Mouse (Mus musculus) kidney, adult 2 months (tissue): ENCODE data around the gene Galnt18. TPM values are rescaled to one million over a fixed set of nuclear protein-coding genes. Genes with fewer than 3 reads are reported as not detected.

Source experiments
- DNase-seq: peaks from one replicate; pipeline ENCODE4 v3.0.0; 2021
- H3K27ac ChIP-seq: fragments of 200-500 bp; 2 replicates; pipeline ENCODE4 v1.5.1; 2012; ENCODE audit warnings: low read depth, low read length, control low read depth, inconsistent platforms; ENCODE audit not compliant: insufficient read depth
- H3K27me3 ChIP-seq: fragments of 200-500 bp; replicated peaks from 2 replicates; pipeline ENCODE4 v1.6.1; 2012; ENCODE audit warnings: mild to moderate bottlenecking, moderate library complexity, low read length, inconsistent platforms; ENCODE audit not compliant: control insufficient read depth, insufficient read depth
- H3K36me3 ChIP-seq: fragments of 200-500 bp; 2 replicates; pipeline ENCODE4 v1.6.1; 2012; ENCODE audit warnings: mild to moderate bottlenecking, moderate library complexity, low read length, inconsistent platforms; ENCODE audit not compliant: control insufficient read depth, insufficient read depth
- H3K4me1 ChIP-seq: fragments of 200-500 bp; 2 replicates; pipeline ENCODE4 v1.6.1; 2011; ENCODE audit warnings: low read length; ENCODE audit not compliant: control insufficient read depth, insufficient read depth
- H3K4me3 ChIP-seq: fragments of 200-500 bp; 2 replicates; pipeline ENCODE4 v1.5.1; 2011; ENCODE audit warnings: mild to moderate bottlenecking, low read depth, low read length, control low read depth; ENCODE audit not compliant: insufficient read depth
- CTCF ChIP-seq: fragments of 200-500 bp; conservative IDR thresholded peaks from 2 replicates; pipeline ENCODE4 v1.5.1; 2011; ENCODE audit warnings: low read depth, mild to moderate bottlenecking, control low read depth, low read length, moderate library complexity, mixed read lengths; ENCODE audit not compliant: insufficient read depth, insufficient read length
- POLR2A ChIP-seq: fragments of 200-500 bp; IDR thresholded peaks from one replicate; pipeline ENCODE4 v1.6.1; 2011; ENCODE audit warnings: low read depth, low read length, control low read depth
- WGBS: fragments of 180-500 bp; shearing (Covaris S2); methylation state at CpG from one replicate; pipeline ENCODE4 v1.1.7; 2018; 5-methylcytosine and 5-hydroxymethylcytosine counted together
- polyA plus RNA-seq: library from polyadenylated mRNA; depleted of rRNA; stranded (reverse); fragments of >200 nt; gene quantifications from 2 replicates; pipeline ENCODE4 v1.2.3, GENCODE M21; 2012

Gene Galnt18
- polyA plus RNA-seq, 1 experiment, result 34.9 TPM

GRCm38 (mm10) chr7:111702961-111703360, 76.8 kb downstream of the Galnt18 start:
- no peak for DNase-seq
- TF ChIP-seq POLR2A, result no peak
- no peak for TF ChIP-seq CTCF
- Histone ChIP-seq H3K36me3 (no peaks in the 10 kb centered on the region), H3K27me3 (no peaks in the 10 kb centered on the region), H3K27ac (no peak overlapping the region), H3K4me1 (no peaks in the 10 kb centered on the region), H3K4me3 (no peak overlapping the region)
- WGBS, result 95% methylated on average over 2 of the region's 2 CpGs

GRCm38 (mm10) chr7:111701788-111702187, 78.0 kb downstream of the Galnt18 start:
- Histone ChIP-seq H3K4me3 (no peak overlapping the region), H3K27ac (no peak overlapping the region), H3K4me1 (no peaks in the 10 kb centered on the region), H3K27me3 (no peaks in the 10 kb centered on the region), H3K36me3 (no peaks in the 10 kb centered on the region)
- TF ChIP-seq CTCF (no peak), POLR2A (no peak)
- DNase-seq, result no peak

- no peaks in the 10 kb centered on the region for H3K27me3 ChIP-seq
- H3K36me3 ChIP-seq, result no peaks in the 10 kb centered on the region
- H3K27ac ChIP-seq, result no peak overlapping the region
- no peak for TF ChIP-seq POLR2A
- TF ChIP-seq CTCF, result no peak
- H3K4me3 ChIP-seq, result no peak overlapping the region
- WGBS, result 67% methylated on average over 3 of the region's 3 CpGs
- no peaks in the 10 kb centered on the region for H3K4me1 ChIP-seq
- DNase-seq, result no peak
Observed at GRCm38 (mm10) chr7:111699446-111699845, 80.3 kb downstream of the Galnt18 start.

GRCm38 (mm10) chr7:111696226-111696625, 83.6 kb downstream of the Galnt18 start:
- Histone ChIP-seq H3K4me3 (no peak overlapping the region), H3K36me3 (no peaks in the 10 kb centered on the region), H3K27ac (no peak overlapping the region), H3K4me1 (no peaks in the 10 kb centered on the region), H3K27me3 (no peaks in the 10 kb centered on the region)
- no peak for DNase-seq
- TF ChIP-seq POLR2A (no peak), CTCF (no peak)

- H3K4me1 ChIP-seq, result no peaks in the 10 kb centered on the region
- H3K27me3 ChIP-seq, result no peaks in the 10 kb centered on the region
- no peak for TF ChIP-seq POLR2A
- no peak for TF ChIP-seq CTCF
- no peaks in the 10 kb centered on the region for H3K36me3 ChIP-seq
- H3K4me3 ChIP-seq, result no peak overlapping the region
- H3K27ac ChIP-seq, result no peak overlapping the region
- no peak for DNase-seq
- WGBS, result 59% methylated on average over 6 of the region's 6 CpGs
Observed at GRCm38 (mm10) chr7:111694312-111694711, 85.5 kb downstream of the Galnt18 start.

- 89% methylated on average over 9 of the region's 9 CpGs for WGBS
Observed at GRCm38 (mm10) chr7:111692641-111693261, 87.0 kb downstream of the Galnt18 start.

GRCm38 (mm10) chr7:111680108-111680507, 99.7 kb downstream of the Galnt18 start:
- no peaks in the 10 kb centered on the region for H3K4me1 ChIP-seq
- H3K36me3 ChIP-seq, result no peaks in the 10 kb centered on the region
- no peak overlapping the region for H3K27ac ChIP-seq
- 98% methylated on average over 3 of the region's 3 CpGs for WGBS
- no peaks in the 10 kb centered on the region for H3K27me3 ChIP-seq
- DNase-seq, result no peak
- H3K4me3 ChIP-seq, result no peak overlapping the region
- TF ChIP-seq CTCF (no peak), POLR2A (no peak)

More at GRCm38 (mm10) chr7:111692641-111693261, 87.0 kb downstream of the Galnt18 start:
- Histone ChIP-seq H3K4me3 (no peak overlapping the region), H3K27ac (no peak overlapping the region), H3K36me3 (no peaks in the 10 kb centered on the region), H3K27me3 (no peaks in the 10 kb centered on the region), H3K4me1 (no peaks in the 10 kb centered on the region)
- TF ChIP-seq CTCF, result no peak
- no peak for DNase-seq
